Mouse (Mus musculus): ENCODE data around the gene Il20rb.

- TF ChIP-seq TAL1 (IDR thresholded peaks at IDR 0.05; ENCODE audit: low read length): no peak
- TF ChIP-seq GATA1 (IDR thresholded peaks at IDR 0.05; ENCODE audit: low read length): no peak
Observed at GRCm38 (mm10) chr9:100470228-100470627, 16.4 kb downstream of the Il20rb start.
